In the genomic region with DNA sequence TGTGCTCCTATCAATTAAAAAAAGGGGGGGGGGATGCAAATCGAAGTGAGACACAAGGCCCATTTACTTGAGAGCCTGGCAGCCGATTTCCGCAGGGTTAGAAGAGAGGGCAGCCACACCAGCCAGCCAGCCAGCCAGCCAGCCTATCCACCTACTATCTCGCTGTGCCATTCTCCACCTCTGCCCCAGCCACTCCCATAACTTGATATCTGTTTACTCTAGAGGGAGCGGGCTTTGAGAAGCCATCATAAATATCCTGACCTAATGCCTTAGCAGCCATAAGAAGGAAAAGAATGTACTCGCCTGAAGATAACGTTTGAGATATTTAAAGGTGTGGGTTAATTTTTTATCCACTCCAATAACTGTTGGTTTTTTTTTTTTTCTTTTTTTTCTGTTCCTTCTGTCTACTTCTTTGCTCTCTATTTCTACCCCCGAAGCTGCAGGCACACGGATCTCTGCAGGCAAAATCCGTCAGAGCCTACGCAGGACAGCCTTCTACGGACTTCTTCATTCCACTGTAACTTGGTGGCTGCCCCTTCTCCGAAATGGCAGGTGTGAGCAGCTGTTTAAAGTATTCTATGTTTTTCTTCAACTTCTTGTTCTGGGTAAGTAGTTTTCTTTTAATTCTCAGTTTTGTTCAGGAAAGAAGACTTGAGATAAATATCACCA, we compare ENCODE assay signal across 11 mouse cellular contexts. TPM values are rescaled to one million over a fixed set of nuclear protein-coding genes. Genes with fewer than 3 reads are reported as not detected.
DNase-seq lines count a peak whose midpoint lies in the region; ATAC-seq and TF ChIP-seq lines count a peak whose summit lies in the region.
"Had no signal": no experiment of that assay in that cellular context is flagged by ENCODE, and none has a peak within 500 bp of the region (broad histone marks: within the 10 kb centered on the region; RNA-seq: fewer than 3 reads in every experiment).

No protein-coding gene starts in this region.

- TF ChIP-seq POLR2A in heart, adult 2 months (IDR thresholded peaks at IDR 0.05; ENCODE audit: insufficient read depth, low read depth, low read length) = no peak
- TF ChIP-seq POLR2A in cerebellum, adult 2 months (IDR thresholded peaks at IDR 0.05; ENCODE audit: borderline replicate concordance, insufficient read depth, low read length) = no peak

- WGBS in heart, adult 2 months = 45% methylated on average over 13 of the region's 13 CpGs
- 10% methylated on average over 13 of the region's 13 CpGs for WGBS in intestine, postnatal 0 days
- 77% methylated on average over 13 of the region's 13 CpGs for WGBS in cerebellum, adult 2 months

- H3K4me2 ChIP-seq in intestine, postnatal 0 days (replicated peaks; ENCODE audit: low read depth) = peak overlapping the region; percentile 54
- H3K4me2 ChIP-seq: embryonic facial prominence, embryonic 12.5 days; limb, embryonic 13.5 days had no signal

- no peaks in the 10 kb centered on the region for H3K27me3 ChIP-seq in heart, adult 2 months (ENCODE audit: control insufficient read depth, insufficient read depth, low read length)
- H3K27me3 ChIP-seq in intestine, postnatal 0 days (replicated peaks; ENCODE audit: control insufficient read depth, insufficient read depth, low read length) = no peaks in the 10 kb centered on the region
- H3K27me3 ChIP-seq in cerebellum, adult 2 months (ENCODE audit: control insufficient read depth, insufficient read depth, low read length) = no peaks in the 10 kb centered on the region
- H3K27me3 ChIP-seq: embryonic facial prominence, embryonic 12.5 days; limb, embryonic 13.5 days had no signal

- no peak for DNase-seq in heart, adult 2 months
- no peak for DNase-seq in heart, postnatal 36 days
- peak; percentile 62 to 70 for DNase-seq in lung, adult 18-20 months
- DNase-seq in spleen, postnatal 36 days (ENCODE audit: low spot score in 2 of 2) = peak; percentile 54 to 70
- no peak for DNase-seq in cerebellum, adult 2 months
- no peak for DNase-seq in MN1 (ENCODE audit: low spot score)
- DNase-seq in left cerebral cortex, postnatal 36 days (ENCODE audit: low spot score in 2 of 2) = no peak

- no peak for TF ChIP-seq CTCF in heart, adult 2 months (IDR thresholded peaks at IDR 0.05)
- no peak for TF ChIP-seq CTCF in intestine, postnatal 0 days (IDR thresholded peaks at IDR 0.05; ENCODE audit: low read depth)
- TF ChIP-seq CTCF in cerebellum, adult 2 months (IDR thresholded peaks at IDR 0.05; ENCODE audit: borderline replicate concordance, insufficient read depth, low read depth, low read length) = no peak

- ATAC-seq in intestine, postnatal 0 days = peak; percentile 97

- peaks cover 1% of the 10 kb centered on the region; the same call in 1 of the 2 replicates for H3K4me1 ChIP-seq in heart, adult 2 months (ENCODE audit: control insufficient read depth, insufficient read depth, low read length)
- 0 out of 2 replicates have a peak, but pooled peaks cover 3% of the 10 kb centered on the region for H3K4me1 ChIP-seq in intestine, postnatal 0 days (replicated peaks; ENCODE audit: control insufficient read depth, insufficient read depth, low read length)
- no peaks in the 10 kb centered on the region for H3K4me1 ChIP-seq in cerebellum, adult 2 months (ENCODE audit: control insufficient read depth, insufficient read depth, low read length)
- H3K4me1 ChIP-seq: embryonic facial prominence, embryonic 12.5 days; hindbrain, embryonic 10.5 days had no signal

- H3K79me2 ChIP-seq in heart, adult 2 months (replicated peaks; ENCODE audit: control insufficient read depth, insufficient read depth, low read length) = no peaks in the 10 kb centered on the region

- no peak overlapping the region for H3K4me3 ChIP-seq in heart, adult 2 months
- peak overlapping the region; percentile 43 for H3K4me3 ChIP-seq in intestine, postnatal 0 days (ENCODE audit: low read depth, low read length)
- no peak overlapping the region for H3K4me3 ChIP-seq in cerebellum, adult 2 months (replicated peaks; ENCODE audit: insufficient read depth, low read depth, low read length)
- H3K4me3 ChIP-seq: embryonic facial prominence, embryonic 12.5 days; hindbrain, embryonic 10.5 days; limb, embryonic 13.5 days had no signal

- H3K9me3 ChIP-seq in intestine, postnatal 0 days (ENCODE audit: control insufficient read depth) = no peaks in the 10 kb centered on the region
- H3K9me3 ChIP-seq: embryonic facial prominence, embryonic 12.5 days; hindbrain, embryonic 10.5 days; limb, embryonic 13.5 days had no signal

- no peak overlapping the region for H3K9ac ChIP-seq in heart, adult 2 months (ENCODE audit: low read depth, low read length)
- peak overlapping the region; percentile 32; the same call in 1 of the 2 replicates for H3K9ac ChIP-seq in intestine, postnatal 0 days (ENCODE audit: low read depth, low read length)
- H3K9ac ChIP-seq: embryonic facial prominence, embryonic 12.5 days; limb, embryonic 13.5 days had no signal

- peak overlapping the region; percentile 12; the same call in 1 of the 2 replicates for H3K27ac ChIP-seq in heart, adult 2 months
- H3K27ac ChIP-seq in intestine, postnatal 0 days (ENCODE audit: low read depth, low read length) = peak overlapping the region; percentile 42
- no peak overlapping the region for H3K27ac ChIP-seq in cerebellum, adult 2 months (ENCODE audit: insufficient read depth, low read length)
- H3K27ac ChIP-seq: embryonic facial prominence, embryonic 12.5 days; hindbrain, embryonic 10.5 days; limb, embryonic 13.5 days had no signal

- H3K36me3 ChIP-seq in heart, adult 2 months (ENCODE audit: control insufficient read depth, insufficient read depth, low read length) = no peaks in the 10 kb centered on the region
- H3K36me3 ChIP-seq in intestine, postnatal 0 days (ENCODE audit: control insufficient read depth, insufficient read depth) = no peaks in the 10 kb centered on the region
- H3K36me3 ChIP-seq: embryonic facial prominence, embryonic 12.5 days; hindbrain, embryonic 10.5 days; limb, embryonic 13.5 days had no signal

- intact Hi-C loops in heart, adult 2 months (cut with DNase I) = no loop called here
- intact Hi-C loops in heart, postnatal 36 days (cut with DNase I) = no loop called here
- intact Hi-C loops in left cerebral cortex, postnatal 36 days (cut with DNase I) = no loop called here

- TF ChIP-seq EP300 in heart, adult 2 months (IDR thresholded peaks at IDR 0.05; ENCODE audit: insufficient read depth, low read depth, low read length) = no peak

RNA-seq across cellular contexts. Expression of a gene that starts 0.6 kb away (rescaled TPM):
- 1 to 10 TPM; 2.8 to 3.1 TPM for total RNA-seq in heart, adult 2 months (2021)
- 0.91 and 1.3 TPM in 2 replicates for polyA plus RNA-seq in heart, adult 2 months (2012; rRNA removed)
- 1 to 10 TPM; 2.7 to 3.1 TPM for total RNA-seq in heart, postnatal 36 days (2021)
- polyA plus RNA-seq in intestine, postnatal 0 days (2015; fragmentation: Nextera tagmentation; extraction: Ambion mirVana) = 204 and 208 TPM in 2 replicates
- 0.20 and 0.49 TPM in 2 replicates for polyA plus RNA-seq in cerebellum, adult 2 months (2012; rRNA removed)
- under 1 TPM; 0.37 to 0.93 TPM for total RNA-seq in left cerebral cortex, postnatal 36 days (2021)

Comparison
In these comparisons a context has a peak if more than half of its experiments do, and no peak if none do; other contexts are left out.
1. DNase-seq: peak in lung, adult 18-20 months (2 of 2) and spleen, postnatal 36 days (2 of 2); none in heart, adult 2 months (0 of 2), heart, postnatal 36 days (0 of 2), cerebellum, adult 2 months (0 of 2), MN1 (single experiment) and left cerebral cortex, postnatal 36 days (0 of 2).